Mouse (Mus musculus): ENCODE results near the gene Morf4l1. TPM values are rescaled to one million over a fixed set of nuclear protein-coding genes. Genes with fewer than 3 reads are reported as not detected.
"Not testable (repeated sequence)": the region's sequence is repeated elsewhere in the genome, so short reads cannot be mapped to it uniquely, and the experiment has no call there.

Morf4l1 gene
- polyA plus RNA-seq, 1 experiment from 2014 or later, result 108 TPM

- no peak for ATAC-seq (ENCODE audit: insufficient read depth)
- 56% methylated on average over 9 of the region's 9 CpGs for WGBS (ENCODE audit: insufficient replicate concordance)
- Histone ChIP-seq H3K9ac (no peak overlapping the region), H3K4me2 (no peak overlapping the region), H3K27ac (replicated peaks) (no peak overlapping the region), H3K4me3 (replicated peaks) (no peak overlapping the region), H3K27me3 (peaks cover under 1% of the 10 kb centered on the region; the same call in 1 of the 2 replicates), H3K9me3 (replicated peaks) (no peaks in the 10 kb centered on the region), H3K4me1 (replicated peaks) (no peaks in the 10 kb centered on the region; the same call in 1 of the 2 replicates), H3K36me3 (replicated peaks) (0 out of 2 replicates have a peak, but pooled peaks cover 3% of the 10 kb centered on the region)
Observed at GRCm38 (mm10) chr9:90059828-90060573, 54.6 kb downstream of the Morf4l1 start.

- Histone ChIP-seq H3K4me1 (replicated peaks) (no peaks in the 10 kb centered on the region; the same call in 1 of the 2 replicates), H3K36me3 (replicated peaks) (no peaks in the 10 kb centered on the region), H3K9ac (no peak overlapping the region), H3K27ac (replicated peaks) (no peak overlapping the region), H3K4me3 (replicated peaks) (no peak overlapping the region), H3K27me3 (peaks cover 12% of the 10 kb centered on the region), H3K4me2 (no peak overlapping the region), H3K9me3 (replicated peaks) (no peaks in the 10 kb centered on the region)
- 52% methylated on average over 2 of the region's 2 CpGs for WGBS (ENCODE audit: insufficient replicate concordance)
- ATAC-seq (ENCODE audit: insufficient read depth), result no peak
Observed at GRCm38 (mm10) chr9:90056716-90057115, 57.9 kb downstream of the Morf4l1 start.

DNA sequence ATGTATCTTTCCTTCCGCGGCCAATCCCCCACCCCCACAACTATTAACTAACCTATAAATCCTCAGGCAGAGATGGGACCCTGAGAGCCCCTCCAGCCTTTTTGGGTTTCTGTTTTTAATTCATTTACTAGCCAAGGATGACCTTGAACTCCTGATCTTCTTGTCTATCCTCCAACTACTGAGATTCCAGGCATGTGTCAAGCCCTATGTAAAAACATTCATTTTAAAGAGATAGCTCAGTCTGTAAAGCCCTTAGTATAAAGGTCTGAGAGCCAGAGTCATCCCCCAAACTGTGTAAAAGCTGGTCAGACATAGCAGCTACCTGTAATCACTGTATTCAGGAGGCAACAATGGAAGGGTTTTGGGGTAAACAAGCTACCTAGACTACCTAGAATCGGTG is 58.7 kb downstream of the Morf4l1 start:
- Histone ChIP-seq H3K36me3 (replicated peaks) (no peaks in the 10 kb centered on the region), H3K27ac (replicated peaks) (no peak overlapping the region), H3K27me3 (peaks cover 12% of the 10 kb centered on the region), H3K9ac (no peak overlapping the region), H3K9me3 (replicated peaks) (no peaks in the 10 kb centered on the region), H3K4me3 (replicated peaks) (peak overlapping the region; percentile 58; the same call in 1 of the 2 replicates), H3K4me2 (peak overlapping the region; percentile 25; the same call in 1 of the 2 replicates), H3K4me1 (replicated peaks) (no peaks in the 10 kb centered on the region; the same call in 1 of the 2 replicates)
- WGBS (ENCODE audit: insufficient replicate concordance), result 57% methylated on average over 3 of the region's 3 CpGs
- ATAC-seq (ENCODE audit: insufficient read depth), result no peak

- peak overlapping the region; percentile 54; the same call in 1 of the 2 replicates for H3K4me2 ChIP-seq
- peak overlapping the region; percentile 58 for H3K4me3 ChIP-seq (replicated peaks)
- no peak for ATAC-seq (ENCODE audit: insufficient read depth)
- WGBS (ENCODE audit: insufficient replicate concordance), result 45% methylated on average over 5 of the region's 5 CpGs
- H3K36me3 ChIP-seq (replicated peaks), result no peaks in the 10 kb centered on the region
- no peaks in the 10 kb centered on the region; the same call in 1 of the 2 replicates for H3K4me1 ChIP-seq (replicated peaks)
- no peak overlapping the region for H3K27ac ChIP-seq (replicated peaks)
- no peak overlapping the region for H3K9ac ChIP-seq
- no peaks in the 10 kb centered on the region for H3K9me3 ChIP-seq (replicated peaks)
- peaks cover 12% of the 10 kb centered on the region for H3K27me3 ChIP-seq
Observed at GRCm38 (mm10) chr9:90055409-90055808, 59.2 kb downstream of the Morf4l1 start.

DNA sequence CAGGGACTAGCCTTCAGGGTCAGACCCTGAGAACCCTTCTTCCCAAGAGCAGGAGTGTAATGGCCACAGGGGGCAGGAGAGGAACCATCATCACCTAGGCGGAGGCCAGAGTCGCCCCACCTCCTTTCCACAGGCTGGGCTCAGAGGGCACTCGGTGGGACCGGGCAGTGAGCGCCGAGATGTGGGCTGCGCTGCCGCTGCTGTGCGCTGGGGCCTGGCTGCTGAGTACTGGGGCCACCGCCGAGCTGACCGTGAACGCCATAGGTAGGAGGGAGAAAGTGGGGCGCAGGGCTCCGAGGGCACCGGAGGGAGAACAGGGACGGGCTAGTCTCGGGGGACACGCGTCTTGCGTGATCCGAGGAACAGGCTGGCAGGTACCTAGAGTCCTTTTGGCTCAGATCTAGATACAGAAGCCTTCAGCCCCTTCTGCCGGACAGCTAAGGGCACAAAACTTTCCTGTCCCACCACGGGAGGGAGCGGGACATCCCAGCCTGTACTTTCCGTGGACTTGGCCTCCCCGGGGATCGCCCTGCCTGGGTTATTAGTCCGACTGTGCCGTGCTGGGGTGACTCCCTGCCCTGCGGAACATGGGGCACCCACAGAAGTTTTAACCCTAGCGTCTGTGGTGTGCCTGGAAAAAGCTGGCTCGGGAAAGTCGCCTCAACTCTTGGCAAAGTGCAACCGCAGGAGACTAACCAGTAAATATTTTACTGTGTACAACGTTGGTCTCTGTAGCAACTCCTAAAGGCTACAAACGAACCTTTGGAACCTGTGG is 60.0 kb downstream of the Morf4l1 start:
- Histone ChIP-seq H3K4me2 (peak overlapping the region; percentile 54), H3K9me3 (replicated peaks) (no peaks in the 10 kb centered on the region), H3K36me3 (replicated peaks) (no peaks in the 10 kb centered on the region), H3K4me1 (replicated peaks) (no peaks in the 10 kb centered on the region; the same call in 1 of the 2 replicates), H3K9ac (peak overlapping the region; percentile 39; the same call in 1 of the 2 replicates), H3K27me3 (peaks cover 12% of the 10 kb centered on the region), H3K4me3 (replicated peaks) (peak overlapping the region; percentile 58), H3K27ac (replicated peaks) (peak overlapping the region; percentile 67)
- WGBS (ENCODE audit: insufficient replicate concordance), result under 1% methylated on average over 37 of the region's 37 CpGs
- peak; percentile 84 for ATAC-seq (ENCODE audit: insufficient read depth)

DNA sequence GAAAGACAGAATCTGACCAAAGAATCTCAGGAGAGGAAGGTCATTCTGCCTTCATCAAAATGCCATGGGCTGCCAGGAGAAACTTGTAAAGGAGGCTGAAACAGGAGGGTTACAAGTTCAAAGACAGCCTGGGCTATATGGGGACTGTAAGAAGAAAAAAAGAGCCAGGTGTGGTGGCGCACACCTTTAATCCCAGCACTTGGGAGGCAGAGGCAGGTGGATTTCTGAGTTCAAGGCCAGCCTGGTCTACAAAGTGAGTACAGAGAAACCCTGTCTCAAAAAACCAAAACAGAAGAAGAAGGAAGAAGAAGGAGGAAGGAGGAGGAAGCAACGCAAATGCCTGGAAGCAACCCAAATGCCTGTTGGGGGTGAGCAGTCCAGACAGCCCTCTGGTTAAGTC is 60.7 kb downstream of the Morf4l1 start, which contains the start of gene Ctsh:
TSS of gene Ctsh (plus strand) at position 301 of the 400 bp plus-strand sequence.
- Histone ChIP-seq H3K36me3 (replicated peaks) (no peaks in the 10 kb centered on the region), H3K4me2 (peak within 1 kb of the TSS; percentile 54), H3K4me3 (replicated peaks) (peak within 1 kb of the TSS; percentile 58), H3K27ac (replicated peaks) (peak within 1 kb of the TSS; percentile 67), H3K27me3 (peaks cover 12% of the 10 kb centered on the region), H3K9ac (peak within 1 kb of the TSS; percentile 39; the same call in 1 of the 2 replicates), H3K9me3 (replicated peaks) (no peaks in the 10 kb centered on the region), H3K4me1 (replicated peaks) (no peaks in the 10 kb centered on the region; the same call in 1 of the 2 replicates)
- no peak for ATAC-seq (ENCODE audit: insufficient read depth)
- WGBS (ENCODE audit: insufficient replicate concordance), result 51% methylated on average over 2 of the region's 2 CpGs

DNA sequence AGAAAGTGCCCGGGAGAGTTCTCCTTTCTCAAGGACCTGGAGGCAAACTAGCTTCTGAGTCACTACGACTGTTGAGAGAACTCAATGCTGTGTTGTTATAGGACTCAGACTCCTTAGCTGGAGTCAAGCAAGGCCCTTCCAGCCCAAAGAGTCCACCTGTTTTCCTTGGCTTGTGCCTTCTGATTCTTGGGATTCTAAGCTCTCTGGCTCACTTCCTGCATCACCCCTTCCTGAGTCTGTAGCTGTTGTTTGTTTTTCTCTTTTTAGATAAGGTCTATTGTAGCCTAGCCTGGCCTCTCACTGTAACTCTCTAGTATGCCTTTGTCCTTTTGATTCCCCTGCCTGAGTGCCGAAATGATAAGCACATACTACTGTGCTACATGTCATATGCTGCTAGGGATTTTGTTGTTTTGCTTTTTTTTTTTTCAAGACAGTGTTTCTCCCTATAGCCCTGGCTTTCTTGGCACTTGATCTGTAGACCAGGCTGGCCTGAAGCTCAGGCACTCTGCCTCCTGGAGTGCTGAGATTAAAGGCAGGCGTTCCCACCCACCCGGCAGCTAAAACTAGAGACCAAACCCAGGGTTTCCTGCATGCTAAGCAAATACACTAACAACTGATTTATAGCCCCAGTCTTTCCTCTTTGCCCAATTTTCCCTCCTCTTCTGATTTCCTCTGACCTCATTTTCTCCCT is 66.5 kb downstream of the Morf4l1 start:
- H3K27me3 ChIP-seq, result no peaks in the 10 kb centered on the region
- H3K4me2 ChIP-seq, result no peak overlapping the region
- no peaks in the 10 kb centered on the region for H3K9me3 ChIP-seq (replicated peaks)
- H3K36me3 ChIP-seq (replicated peaks), result no peaks in the 10 kb centered on the region
- H3K9ac ChIP-seq, result no peak overlapping the region
- WGBS (ENCODE audit: insufficient replicate concordance), result 24% methylated on average over 5 of the region's 5 CpGs
- no peaks in the 10 kb centered on the region for H3K4me1 ChIP-seq (replicated peaks)
- no peak for ATAC-seq (ENCODE audit: insufficient read depth)
- H3K4me3 ChIP-seq (replicated peaks), result no peak overlapping the region
- H3K27ac ChIP-seq (replicated peaks), result no peak overlapping the region

- Histone ChIP-seq H3K27ac (replicated peaks) (no peak overlapping the region), H3K36me3 (replicated peaks) (no peaks in the 10 kb centered on the region), H3K27me3 (no peaks in the 10 kb centered on the region), H3K4me2 (no peak overlapping the region), H3K4me1 (replicated peaks) (no peaks in the 10 kb centered on the region), H3K4me3 (replicated peaks) (no peak overlapping the region), H3K9ac (no peak overlapping the region), H3K9me3 (replicated peaks) (no peaks in the 10 kb centered on the region)
- WGBS (ENCODE audit: insufficient replicate concordance), result 71% methylated on average over 7 of the region's 7 CpGs
- no peak for ATAC-seq (ENCODE audit: insufficient read depth)
Observed at GRCm38 (mm10) chr9:90045191-90045590, 69.4 kb downstream of the Morf4l1 start.

- not testable (repeated sequence) for H3K4me2 ChIP-seq
- peak; percentile 40; the same call in 1 of the 2 replicates for ATAC-seq (ENCODE audit: insufficient read depth)
- 71% methylated on average over 8 of the region's 8 CpGs for WGBS (ENCODE audit: insufficient replicate concordance)
Observed at GRCm38 (mm10) chr9:90042906-90043305, 71.7 kb downstream of the Morf4l1 start.

More at GRCm38 (mm10) chr9:90042906-90043305, 71.7 kb downstream of the Morf4l1 start:
- not testable (repeated sequence) for H3K27me3 ChIP-seq; H3K4me1 ChIP-seq (replicated peaks); H3K27ac ChIP-seq (replicated peaks); H3K36me3 ChIP-seq (replicated peaks); H3K9ac ChIP-seq; H3K4me3 ChIP-seq (replicated peaks); H3K9me3 ChIP-seq (replicated peaks)

Data from liver, embryonic 15.5 days (tissue).